Mouse (Mus musculus): Measurements from ENCODE around the gene Auts2. TPM values are rescaled to one million over a fixed set of nuclear protein-coding genes. Genes with fewer than 3 reads are reported as not detected.

Gene Auts2
- polyA plus RNA-seq, 1 experiment from 2014 or later = 71.4 TPM

DNA sequence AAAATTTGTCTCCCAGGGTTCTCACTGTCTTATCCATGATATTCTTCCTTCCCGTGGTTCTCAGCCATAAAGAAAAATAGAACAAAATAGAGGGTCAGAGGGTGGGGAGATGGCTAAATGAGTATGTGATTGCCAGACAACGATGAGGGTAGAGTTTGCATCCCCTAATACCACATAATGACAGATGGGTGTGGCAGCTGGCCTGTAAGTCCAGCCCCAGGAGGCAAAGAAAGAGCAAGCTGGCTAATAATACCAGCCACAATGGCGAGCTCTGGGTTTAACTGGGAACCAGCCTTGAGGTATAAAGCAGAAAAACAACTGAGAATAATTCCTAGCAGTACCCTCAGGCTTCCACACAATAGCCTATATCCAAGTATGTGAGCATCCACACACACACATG is 1029.4 kb downstream of the Auts2 start:
- peaks cover 5% of the 10 kb centered on the region; the same call in 1 of the 2 replicates for H3K4me1 ChIP-seq (replicated peaks; ENCODE audit: control insufficient read depth, insufficient read depth, low read length)
- no peak for DNase-seq (ENCODE audit: low spot score)
- no peaks in the 10 kb centered on the region for H3K27me3 ChIP-seq (ENCODE audit: control insufficient read depth, insufficient read depth, low read length)
- no peaks in the 10 kb centered on the region for H3K9me3 ChIP-seq (ENCODE audit: control insufficient read depth, low read length)
- no peak overlapping the region for H3K4me3 ChIP-seq (ENCODE audit: low read depth, low read length)
- no peak overlapping the region for H3K9ac ChIP-seq (ENCODE audit: low read length)
- ATAC-seq (replicated peaks; ENCODE audit: low FRiP score) = no peak
- no peak overlapping the region for H3K27ac ChIP-seq (ENCODE audit: low read depth, low read length)
- no peak overlapping the region for H3K4me2 ChIP-seq (ENCODE audit: low read depth, low read length, severe bottlenecking)
- 56% methylated on average over 3 of the region's 3 CpGs for WGBS
- H3K36me3 ChIP-seq (ENCODE audit: control insufficient read depth, insufficient read depth, low read length) = no peaks in the 10 kb centered on the region

DNA sequence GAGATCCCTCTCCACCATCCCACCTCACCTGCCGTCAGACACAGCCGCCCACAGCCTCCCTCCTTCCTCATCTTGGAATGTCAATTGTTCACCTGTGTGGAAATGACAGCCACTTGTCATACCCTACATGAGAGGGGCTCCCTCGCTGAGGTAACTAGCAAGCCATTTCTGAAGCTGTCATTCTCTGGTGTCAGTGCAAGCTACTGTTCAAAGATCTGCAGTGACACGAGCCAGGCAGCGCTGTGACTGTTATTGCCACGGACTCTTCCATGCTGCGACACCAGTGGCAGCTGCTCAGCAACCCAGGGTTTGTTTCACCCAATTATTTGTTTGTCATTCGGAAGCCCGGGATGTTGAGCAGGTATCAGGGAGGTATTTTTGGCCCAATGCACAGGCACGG is 1030.5 kb downstream of the Auts2 start:
- H3K27ac ChIP-seq (ENCODE audit: low read depth, low read length) = no peak overlapping the region
- H3K4me3 ChIP-seq (ENCODE audit: low read depth, low read length) = no peak overlapping the region
- H3K4me2 ChIP-seq (ENCODE audit: low read depth, low read length, severe bottlenecking) = no peak overlapping the region
- WGBS = 95% methylated on average over 10 of the region's 10 CpGs
- H3K9ac ChIP-seq (ENCODE audit: low read length) = no peak overlapping the region
- DNase-seq (ENCODE audit: low spot score) (no peak), ATAC-seq (replicated peaks; ENCODE audit: low FRiP score) (no peak)
- H3K36me3 ChIP-seq (ENCODE audit: control insufficient read depth, insufficient read depth, low read length) = peaks cover under 1% of the 10 kb centered on the region; the same call in 1 of the 2 replicates
- H3K4me1 ChIP-seq (replicated peaks; ENCODE audit: control insufficient read depth, insufficient read depth, low read length) = peaks cover 5% of the 10 kb centered on the region; the same call in 1 of the 2 replicates
- no peaks in the 10 kb centered on the region for H3K27me3 ChIP-seq (ENCODE audit: control insufficient read depth, insufficient read depth, low read length)
- H3K9me3 ChIP-seq (ENCODE audit: control insufficient read depth, low read length) = no peaks in the 10 kb centered on the region

DNA sequence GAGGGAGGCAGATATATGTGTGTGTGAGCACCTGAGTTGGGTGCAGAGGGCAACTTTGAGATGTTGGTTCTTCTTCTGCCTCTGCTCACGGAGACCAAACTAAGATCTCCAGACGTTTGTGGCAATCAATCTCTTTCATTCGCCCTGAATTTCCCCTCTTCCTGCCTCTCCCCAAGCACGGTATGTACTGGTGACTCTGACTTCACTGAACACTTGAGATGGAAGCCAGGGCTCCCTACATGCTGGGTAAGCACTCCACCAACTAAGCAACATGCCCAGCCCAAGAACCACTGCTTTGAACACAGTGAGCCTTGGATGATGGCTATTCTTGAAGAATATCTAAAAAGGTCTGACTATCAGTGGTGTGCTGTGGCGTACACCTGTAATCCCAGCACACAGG is 1032.5 kb downstream of the Auts2 start:
- H3K4me1 ChIP-seq (replicated peaks; ENCODE audit: control insufficient read depth, insufficient read depth, low read length) = 0 out of 2 replicates have a peak, but pooled peaks cover 4% of the 10 kb centered on the region
- no peak overlapping the region for H3K4me3 ChIP-seq (ENCODE audit: low read depth, low read length)
- no peaks in the 10 kb centered on the region for H3K9me3 ChIP-seq (ENCODE audit: control insufficient read depth, low read length)
- 86% methylated on average over 5 of the region's 5 CpGs for WGBS
- ATAC-seq (replicated peaks; ENCODE audit: low FRiP score) = no peak
- no peak overlapping the region for H3K27ac ChIP-seq (ENCODE audit: low read depth, low read length)
- no peaks in the 10 kb centered on the region for H3K27me3 ChIP-seq (ENCODE audit: control insufficient read depth, insufficient read depth, low read length)
- H3K9ac ChIP-seq (ENCODE audit: low read length) = no peak overlapping the region
- H3K4me2 ChIP-seq (ENCODE audit: low read depth, low read length, severe bottlenecking) = no peak overlapping the region
- DNase-seq (ENCODE audit: low spot score) = no peak
- peaks cover 2% of the 10 kb centered on the region; the same call in 1 of the 2 replicates for H3K36me3 ChIP-seq (ENCODE audit: control insufficient read depth, insufficient read depth, low read length)

DNA sequence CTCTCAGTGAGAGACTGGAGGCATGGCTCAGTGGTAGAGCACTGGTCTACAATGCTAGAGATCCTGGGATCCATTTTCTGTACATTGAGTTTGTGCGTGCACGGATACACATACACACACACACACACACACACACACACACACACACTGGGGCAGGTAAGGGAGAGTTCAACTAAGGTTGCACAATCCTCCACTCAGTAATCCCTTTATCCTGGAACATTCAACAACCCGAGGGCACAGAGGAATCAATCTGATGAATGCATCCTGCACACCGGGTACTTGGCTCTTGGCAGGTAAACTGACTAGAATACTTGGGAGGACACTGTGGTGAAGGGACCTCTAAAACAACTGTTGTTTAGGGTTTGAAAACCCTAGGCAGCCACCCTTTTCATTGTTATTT is 1033.8 kb downstream of the Auts2 start:
- ATAC-seq (replicated peaks; ENCODE audit: low FRiP score) = no peak
- H3K9me3 ChIP-seq (ENCODE audit: control insufficient read depth, low read length) = no peaks in the 10 kb centered on the region
- H3K9ac ChIP-seq (ENCODE audit: low read length) = no peak overlapping the region
- no peak overlapping the region for H3K4me3 ChIP-seq (ENCODE audit: low read depth, low read length)
- H3K36me3 ChIP-seq (ENCODE audit: control insufficient read depth, insufficient read depth, low read length) = peaks cover 2% of the 10 kb centered on the region; the same call in 1 of the 2 replicates
- no peak overlapping the region for H3K4me2 ChIP-seq (ENCODE audit: low read depth, low read length, severe bottlenecking)
- H3K27ac ChIP-seq (ENCODE audit: low read depth, low read length) = no peak overlapping the region
- H3K4me1 ChIP-seq (replicated peaks; ENCODE audit: control insufficient read depth, insufficient read depth, low read length) = 0 out of 2 replicates have a peak, but pooled peaks cover 2% of the 10 kb centered on the region
- 98% methylated on average over 4 of the region's 4 CpGs for WGBS
- no peak for DNase-seq (ENCODE audit: low spot score)
- no peaks in the 10 kb centered on the region for H3K27me3 ChIP-seq (ENCODE audit: control insufficient read depth, insufficient read depth, low read length)

DNA sequence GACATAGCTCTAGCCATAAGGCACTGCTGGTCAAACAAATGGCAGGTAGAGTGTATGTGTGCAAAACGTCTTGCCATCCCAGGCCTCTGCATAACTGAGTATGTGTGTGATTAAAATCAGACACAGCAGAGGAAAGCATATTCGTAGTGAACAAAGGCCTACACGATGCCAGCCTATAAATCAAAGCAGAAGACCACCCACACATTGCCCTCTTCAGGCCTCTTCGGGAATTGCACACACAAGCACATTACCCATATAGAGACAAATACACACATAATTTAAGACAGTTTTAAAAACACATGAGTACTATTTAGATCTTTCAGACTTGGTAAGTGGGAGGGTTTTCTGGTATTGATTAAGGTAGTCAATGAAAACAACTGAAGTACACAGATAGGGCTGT is 1044.3 kb downstream of the Auts2 start:
- H3K27ac ChIP-seq (ENCODE audit: low read depth, low read length) = no peak overlapping the region
- no peaks in the 10 kb centered on the region for H3K27me3 ChIP-seq (ENCODE audit: control insufficient read depth, insufficient read depth, low read length)
- no peak overlapping the region for H3K4me2 ChIP-seq (ENCODE audit: low read depth, low read length, severe bottlenecking)
- H3K9me3 ChIP-seq (ENCODE audit: control insufficient read depth, low read length) = no peaks in the 10 kb centered on the region
- WGBS = 93% methylated on average over 4 of the region's 4 CpGs
- H3K4me3 ChIP-seq (ENCODE audit: low read depth, low read length) = no peak overlapping the region
- DNase-seq (ENCODE audit: low spot score) (no peak), ATAC-seq (replicated peaks; ENCODE audit: low FRiP score) (no peak)
- H3K36me3 ChIP-seq (ENCODE audit: control insufficient read depth, insufficient read depth, low read length) = no peaks in the 10 kb centered on the region; the same call in 1 of the 2 replicates
- no peak overlapping the region for H3K9ac ChIP-seq (ENCODE audit: low read length)
- H3K4me1 ChIP-seq (replicated peaks; ENCODE audit: control insufficient read depth, insufficient read depth, low read length) = peaks cover 3% of the 10 kb centered on the region; the same call in 1 of the 2 replicates

DNA sequence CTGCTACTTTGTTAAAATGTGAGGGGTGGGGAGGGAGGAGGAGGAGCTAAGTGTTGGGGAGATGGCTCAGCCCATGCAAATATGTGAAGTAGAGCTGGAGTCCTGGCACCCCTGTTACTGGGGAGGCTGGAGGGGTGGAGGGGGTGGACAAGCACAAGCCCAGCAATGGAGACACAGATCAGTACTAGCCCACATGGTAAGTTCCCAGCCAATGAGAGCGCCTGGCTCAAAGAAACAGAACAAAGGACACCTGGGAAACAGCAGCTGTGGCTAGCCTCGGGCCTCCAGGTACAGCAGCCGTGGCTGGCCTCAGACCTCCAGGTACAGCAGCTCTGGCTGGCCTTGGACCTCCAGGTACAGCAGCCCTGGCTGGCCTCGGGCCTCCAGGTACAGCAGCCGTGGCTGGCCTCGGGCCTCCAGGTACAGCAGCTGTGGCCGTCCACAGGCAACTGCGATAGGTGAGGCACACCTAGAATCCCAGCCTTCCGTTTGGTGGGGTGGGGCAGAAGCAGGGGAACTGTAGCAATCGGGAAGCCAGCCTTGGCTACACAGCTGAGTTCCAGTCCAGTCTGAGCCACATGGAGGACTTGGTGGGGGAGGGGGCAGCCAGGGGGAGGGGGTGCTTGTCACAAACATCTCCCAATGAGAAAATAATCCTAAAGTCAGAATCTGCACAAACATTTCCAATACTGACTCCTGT is 1046.5 kb downstream of the Auts2 start:
- no peaks in the 10 kb centered on the region for H3K9me3 ChIP-seq (ENCODE audit: control insufficient read depth, low read length)
- ATAC-seq (replicated peaks; ENCODE audit: low FRiP score) (no peak), DNase-seq (ENCODE audit: low spot score) (no peak)
- WGBS = 94% methylated on average over 10 of the region's 10 CpGs
- H3K36me3 ChIP-seq (ENCODE audit: control insufficient read depth, insufficient read depth, low read length) = no peaks in the 10 kb centered on the region; the same call in 1 of the 2 replicates
- peaks cover 4% of the 10 kb centered on the region; the same call in 1 of the 2 replicates for H3K4me1 ChIP-seq (replicated peaks; ENCODE audit: control insufficient read depth, insufficient read depth, low read length)
- H3K27ac ChIP-seq (ENCODE audit: low read depth, low read length) = no peak overlapping the region
- no peaks in the 10 kb centered on the region for H3K27me3 ChIP-seq (ENCODE audit: control insufficient read depth, insufficient read depth, low read length)
- H3K4me3 ChIP-seq (ENCODE audit: low read depth, low read length) = no peak overlapping the region
- H3K4me2 ChIP-seq (ENCODE audit: low read depth, low read length, severe bottlenecking) = no peak overlapping the region
- no peak overlapping the region for H3K9ac ChIP-seq (ENCODE audit: low read length)

DNA sequence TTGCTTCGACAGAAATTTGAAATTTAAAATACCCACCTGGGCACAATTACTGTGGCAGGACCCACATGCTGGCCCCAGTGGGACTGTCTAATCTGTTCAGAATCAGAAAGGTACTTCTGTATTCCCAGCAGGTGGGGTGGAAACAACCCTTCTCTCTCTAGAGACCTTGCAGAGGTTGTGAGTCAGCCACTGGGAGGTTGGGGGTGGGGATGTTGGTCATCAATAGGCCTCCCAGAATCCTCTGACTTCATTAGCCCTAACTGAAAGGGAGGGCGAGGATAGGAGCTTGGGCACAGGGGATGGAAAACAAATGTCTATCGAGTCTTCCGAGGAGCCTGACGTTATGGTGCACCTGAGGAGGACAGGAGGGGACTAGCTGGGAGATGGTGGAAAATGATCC is 1048.6 kb downstream of the Auts2 start:
- no peak for DNase-seq (ENCODE audit: low spot score)
- H3K27ac ChIP-seq (ENCODE audit: low read depth, low read length) = no peak overlapping the region
- no peak overlapping the region for H3K4me2 ChIP-seq (ENCODE audit: low read depth, low read length, severe bottlenecking)
- H3K27me3 ChIP-seq (ENCODE audit: control insufficient read depth, insufficient read depth, low read length) = no peaks in the 10 kb centered on the region
- no peak overlapping the region for H3K4me3 ChIP-seq (ENCODE audit: low read depth, low read length)
- H3K36me3 ChIP-seq (ENCODE audit: control insufficient read depth, insufficient read depth, low read length) = no peaks in the 10 kb centered on the region; the same call in 1 of the 2 replicates
- H3K4me1 ChIP-seq (replicated peaks; ENCODE audit: control insufficient read depth, insufficient read depth, low read length) = peaks cover 1% of the 10 kb centered on the region; the same call in 1 of the 2 replicates
- H3K9ac ChIP-seq (ENCODE audit: low read length) = no peak overlapping the region
- no peaks in the 10 kb centered on the region for H3K9me3 ChIP-seq (ENCODE audit: control insufficient read depth, low read length)
- no peak for ATAC-seq (replicated peaks; ENCODE audit: low FRiP score)
- WGBS = 82% methylated on average over 5 of the region's 5 CpGs

DNA sequence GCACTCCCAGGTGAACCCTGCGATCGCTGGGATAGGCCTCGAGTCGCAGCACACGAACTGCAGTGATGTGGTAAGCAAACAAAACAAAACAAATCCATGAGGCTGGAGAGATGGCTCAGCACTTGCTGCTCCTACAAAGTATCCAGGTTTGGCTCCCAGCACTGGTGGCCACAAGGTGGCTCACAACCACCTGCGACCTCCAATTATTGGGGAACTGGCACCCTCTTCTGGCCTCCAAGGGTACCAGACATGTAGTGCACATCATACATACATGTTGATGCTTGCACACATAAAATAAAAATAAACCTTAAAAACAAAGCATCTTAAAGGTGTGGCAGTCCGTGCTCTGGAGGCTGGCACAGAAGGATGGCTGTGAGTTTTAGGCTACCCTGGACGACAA is 1050.6 kb downstream of the Auts2 start:
- no peak for DNase-seq (ENCODE audit: low spot score)
- WGBS = 85% methylated on average over 8 of the region's 8 CpGs
- no peak overlapping the region for H3K27ac ChIP-seq (ENCODE audit: low read depth, low read length)
- H3K9ac ChIP-seq (ENCODE audit: low read length) = no peak overlapping the region
- H3K4me3 ChIP-seq (ENCODE audit: low read depth, low read length) = no peak overlapping the region
- H3K9me3 ChIP-seq (ENCODE audit: control insufficient read depth, low read length) = no peaks in the 10 kb centered on the region
- 0 out of 2 replicates have a peak, but pooled peaks cover 1% of the 10 kb centered on the region for H3K4me1 ChIP-seq (replicated peaks; ENCODE audit: control insufficient read depth, insufficient read depth, low read length)
- ATAC-seq (replicated peaks; ENCODE audit: low FRiP score) = no peak
- H3K4me2 ChIP-seq (ENCODE audit: low read depth, low read length, severe bottlenecking) = no peak overlapping the region
- H3K27me3 ChIP-seq (ENCODE audit: control insufficient read depth, insufficient read depth, low read length) = no peaks in the 10 kb centered on the region
- no peaks in the 10 kb centered on the region for H3K36me3 ChIP-seq (ENCODE audit: control insufficient read depth, insufficient read depth, low read length)

DNA sequence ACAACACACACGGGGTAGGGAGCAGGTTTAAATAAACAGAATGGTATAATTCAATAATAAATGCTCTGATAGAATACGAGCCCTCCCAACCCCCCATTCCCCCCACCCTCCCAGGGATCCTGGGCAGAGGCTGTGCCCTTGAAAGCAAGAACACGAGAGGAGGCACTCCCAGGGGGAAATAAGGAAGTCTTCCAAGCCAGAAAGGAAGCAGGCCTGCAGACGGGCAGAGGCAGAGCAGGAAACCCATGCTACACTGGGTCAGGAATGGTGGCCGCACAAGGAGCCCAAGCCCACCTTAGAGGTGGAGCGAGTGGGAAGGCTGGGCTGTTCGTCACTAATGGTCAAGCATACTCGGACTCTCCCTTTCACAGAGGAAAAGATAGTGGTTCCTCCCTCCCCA is 1051.3 kb downstream of the Auts2 start:
- Histone ChIP-seq H3K4me2 (ENCODE audit: low read depth, low read length, severe bottlenecking) (no peak overlapping the region), H3K9ac (ENCODE audit: low read length) (no peak overlapping the region), H3K9me3 (ENCODE audit: control insufficient read depth, low read length) (no peaks in the 10 kb centered on the region), H3K27me3 (ENCODE audit: control insufficient read depth, insufficient read depth, low read length) (no peaks in the 10 kb centered on the region), H3K4me1 (replicated peaks; ENCODE audit: control insufficient read depth, insufficient read depth, low read length) (0 out of 2 replicates have a peak, but pooled peaks cover 1% of the 10 kb centered on the region), H3K4me3 (ENCODE audit: low read depth, low read length) (no peak overlapping the region), H3K36me3 (ENCODE audit: control insufficient read depth, insufficient read depth, low read length) (no peaks in the 10 kb centered on the region), H3K27ac (ENCODE audit: low read depth, low read length) (no peak overlapping the region)
- 78% methylated on average over 8 of the region's 8 CpGs for WGBS
- ATAC-seq (replicated peaks; ENCODE audit: low FRiP score) = no peak
- DNase-seq (ENCODE audit: low spot score) = no peak

Data from forebrain, embryonic 11.5 days (tissue).